Mouse (Mus musculus): ENCODE measurements around the gene Cep63. TPM values are rescaled to one million over a fixed set of nuclear protein-coding genes. Genes with fewer than 3 reads are reported as not detected.

Gene Cep63
- polyA plus RNA-seq, 1 experiment from 2014 or later, result 52.1 TPM

DNA sequence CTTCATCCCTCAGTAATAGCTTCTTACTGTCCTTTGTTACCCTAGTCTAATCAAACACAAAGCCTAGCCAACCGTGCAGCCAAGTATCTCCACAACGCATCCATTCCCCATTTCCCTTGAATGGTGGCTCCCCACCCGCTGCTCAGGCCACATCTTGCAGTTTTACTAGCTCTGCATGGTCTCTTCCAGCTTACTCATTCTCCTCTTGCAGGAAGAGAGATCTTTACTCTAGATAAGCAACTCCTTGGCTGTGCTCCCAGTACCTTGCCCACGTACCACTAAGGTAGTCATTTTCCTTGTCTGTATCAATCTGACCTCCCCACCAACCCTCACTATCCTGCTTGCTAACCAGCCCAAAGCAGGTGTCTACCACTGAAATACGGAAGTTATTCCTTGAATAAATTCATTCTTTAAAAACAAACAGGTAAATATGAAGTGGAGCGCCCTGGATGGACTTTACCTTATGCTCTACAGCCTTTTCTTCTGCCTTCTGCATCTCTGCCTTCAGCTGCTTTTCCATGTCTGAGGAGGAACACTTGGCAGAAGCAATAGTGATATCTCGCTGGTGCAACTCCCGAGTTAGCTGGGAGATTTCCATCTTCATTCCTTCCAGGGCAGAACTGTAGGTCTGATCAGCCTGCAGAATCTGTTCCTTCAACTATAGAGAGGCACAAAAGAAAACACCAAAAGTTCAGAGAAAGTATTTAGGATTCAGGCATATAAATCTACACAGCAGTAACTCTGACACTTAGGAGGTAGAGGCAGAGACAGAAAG, 30.5 kb downstream of the Cep63 start:
- Histone ChIP-seq H3K36me3 (ENCODE audit: insufficient read depth, low read length) (peaks cover 24% of the 10 kb centered on the region; the same call in 1 of the 2 replicates), H3K4me3 (replicated peaks; ENCODE audit: low read depth, low read length) (no peak overlapping the region), H3K27ac (0 out of 2 replicates have a peak overlapping the region, but pooled peaks have one; percentile 1), H3K4me2 (ENCODE audit: low read length) (no peak overlapping the region), H3K27me3 (ENCODE audit: insufficient read depth, low read length) (no peaks in the 10 kb centered on the region), H3K4me1 (replicated peaks; ENCODE audit: insufficient read depth, low read length) (peaks cover 6% of the 10 kb centered on the region; the same call in 1 of the 2 replicates), H3K9ac (ENCODE audit: low read depth, low read length) (no peak overlapping the region), H3K9me3 (replicated peaks; ENCODE audit: low read length) (no peaks in the 10 kb centered on the region)
- TF ChIP-seq CTCF (IDR thresholded peaks at IDR 0.05; ENCODE audit: low read depth), result no peak
- DNase-seq (ENCODE audit: low spot score) (no peak), ATAC-seq (replicated peaks; ENCODE audit: low FRiP score, low read depth) (no peak)
- 71% methylated on average over 8 of the region's 8 CpGs for WGBS

DNA sequence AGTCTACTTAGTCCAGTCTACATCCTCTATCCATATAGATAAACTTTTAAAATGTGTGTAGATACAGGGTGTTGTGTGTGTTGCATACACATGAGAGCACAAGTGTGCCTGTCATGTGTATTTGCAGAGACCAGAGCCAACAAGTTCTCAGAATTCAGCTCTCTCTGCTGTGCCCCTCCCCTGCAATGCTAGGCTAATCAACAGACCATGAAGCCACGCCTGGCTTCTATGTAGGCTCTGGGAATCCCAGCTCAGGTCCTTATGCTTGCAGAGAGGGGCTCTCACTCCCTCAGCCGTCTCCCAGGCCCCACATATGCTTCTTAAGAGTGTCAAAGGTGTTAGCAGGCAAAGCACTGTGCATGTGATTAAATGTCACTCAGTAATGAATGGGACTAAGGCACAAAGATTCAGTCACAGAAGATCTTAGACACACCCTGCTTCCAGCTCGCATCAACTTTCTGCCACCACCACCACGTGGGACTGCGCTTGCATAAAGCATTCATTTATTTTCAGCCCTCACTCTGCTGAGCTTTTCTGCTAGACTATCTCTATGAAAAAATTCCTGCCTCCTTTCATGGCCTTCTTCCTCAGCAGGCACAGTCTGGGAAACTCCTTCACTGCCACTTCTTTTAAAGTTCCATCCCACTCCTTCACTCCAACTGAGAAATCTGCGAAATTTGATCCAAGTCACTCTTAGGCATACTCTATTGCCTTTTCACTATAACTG, 31.5 kb downstream of the Cep63 start:
- 40% methylated on average over 6 of the region's 6 CpGs for WGBS
- peak; percentile 39 for DNase-seq (ENCODE audit: low spot score)

GRCm38 (mm10) chr9:102587347-102587746, 39.0 kb downstream of the Cep63 start:
- H3K4me2 ChIP-seq (ENCODE audit: low read length), result no peak overlapping the region
- no peak for TF ChIP-seq CTCF (IDR thresholded peaks at IDR 0.05; ENCODE audit: low read depth)
- peaks cover 31% of the 10 kb centered on the region for H3K36me3 ChIP-seq (ENCODE audit: insufficient read depth, low read length)
- no peak overlapping the region for H3K9ac ChIP-seq (ENCODE audit: low read depth, low read length)
- H3K4me1 ChIP-seq (replicated peaks; ENCODE audit: insufficient read depth, low read length), result no peaks in the 10 kb centered on the region
- no peaks in the 10 kb centered on the region for H3K9me3 ChIP-seq (replicated peaks; ENCODE audit: low read length)
- ATAC-seq (replicated peaks; ENCODE audit: low FRiP score, low read depth) (no peak), DNase-seq (ENCODE audit: low spot score) (no peak)
- H3K4me3 ChIP-seq (replicated peaks; ENCODE audit: low read depth, low read length), result no peak overlapping the region
- no peaks in the 10 kb centered on the region for H3K27me3 ChIP-seq (ENCODE audit: insufficient read depth, low read length)
- 80% methylated on average over 5 of the region's 5 CpGs for WGBS
- H3K27ac ChIP-seq, result no peak overlapping the region

More for the DNA sequence above, 31.5 kb downstream of the Cep63 start:
- Histone ChIP-seq H3K27me3 (ENCODE audit: insufficient read depth, low read length) (no peaks in the 10 kb centered on the region), H3K9ac (ENCODE audit: low read depth, low read length) (no peak overlapping the region), H3K4me3 (replicated peaks; ENCODE audit: low read depth, low read length) (no peak overlapping the region), H3K36me3 (ENCODE audit: insufficient read depth, low read length) (peaks cover 24% of the 10 kb centered on the region; the same call in 1 of the 2 replicates), H3K27ac (no peak overlapping the region), H3K9me3 (replicated peaks; ENCODE audit: low read length) (no peaks in the 10 kb centered on the region), H3K4me1 (replicated peaks; ENCODE audit: insufficient read depth, low read length) (peaks cover 6% of the 10 kb centered on the region; the same call in 1 of the 2 replicates), H3K4me2 (ENCODE audit: low read length) (no peak overlapping the region)
- TF ChIP-seq CTCF (IDR thresholded peaks at IDR 0.05; ENCODE audit: low read depth), result no peak
- ATAC-seq (replicated peaks; ENCODE audit: low FRiP score, low read depth), result peak; percentile 59

- no peaks in the 10 kb centered on the region for H3K9me3 ChIP-seq (replicated peaks; ENCODE audit: low read length)
- ATAC-seq (replicated peaks; ENCODE audit: low FRiP score, low read depth) (no peak), DNase-seq (ENCODE audit: low spot score) (no peak)
- H3K27ac ChIP-seq, result no peak overlapping the region
- no peak overlapping the region for H3K9ac ChIP-seq (ENCODE audit: low read depth, low read length)
- no peaks in the 10 kb centered on the region for H3K27me3 ChIP-seq (ENCODE audit: insufficient read depth, low read length)
- 81% methylated on average over 12 of the region's 12 CpGs for WGBS
- H3K4me1 ChIP-seq (replicated peaks; ENCODE audit: insufficient read depth, low read length), result no peaks in the 10 kb centered on the region
- H3K36me3 ChIP-seq (ENCODE audit: insufficient read depth, low read length), result peaks cover 26% of the 10 kb centered on the region
- H3K4me3 ChIP-seq (replicated peaks; ENCODE audit: low read depth, low read length), result no peak overlapping the region
- no peak overlapping the region for H3K4me2 ChIP-seq (ENCODE audit: low read length)
- no peak for TF ChIP-seq CTCF (IDR thresholded peaks at IDR 0.05; ENCODE audit: low read depth)
Observed at GRCm38 (mm10) chr9:102581921-102582469, 44.3 kb downstream of the Cep63 start.

DNA sequence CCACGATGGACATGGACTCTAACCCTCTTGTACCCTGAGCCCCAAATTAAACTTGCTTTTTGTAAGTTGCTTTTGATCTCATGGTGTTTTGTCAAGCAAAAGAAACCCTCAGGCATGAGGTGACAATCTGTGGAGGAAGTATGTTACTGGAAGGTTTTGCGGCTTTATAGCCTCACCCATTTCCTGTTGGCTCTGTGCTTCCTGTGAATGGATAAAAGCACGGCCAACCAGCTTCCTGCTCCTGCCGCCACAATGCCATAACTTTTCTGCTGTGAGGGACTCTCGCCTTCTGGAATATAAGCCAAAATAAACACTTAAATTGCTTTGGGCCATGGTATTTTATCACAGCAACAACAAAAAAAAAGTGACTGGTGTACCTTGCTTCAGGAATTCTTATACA, 48.9 kb downstream of the Cep63 start:
- WGBS, result 42% methylated on average over 5 of the region's 5 CpGs

GRCm38 (mm10) chr9:102572888-102573287, 53.4 kb downstream of the Cep63 start:
- H3K9ac ChIP-seq (ENCODE audit: low read depth, low read length), result no peak overlapping the region
- no peak for ATAC-seq (replicated peaks; ENCODE audit: low FRiP score, low read depth)
- no peak for TF ChIP-seq CTCF (IDR thresholded peaks at IDR 0.05; ENCODE audit: low read depth)

More for the DNA sequence above, 48.9 kb downstream of the Cep63 start:
- no peak overlapping the region for H3K4me3 ChIP-seq (replicated peaks; ENCODE audit: low read depth, low read length)
- no peaks in the 10 kb centered on the region for H3K27me3 ChIP-seq (ENCODE audit: insufficient read depth, low read length)
- no peak overlapping the region for H3K27ac ChIP-seq
- H3K9me3 ChIP-seq (replicated peaks; ENCODE audit: low read length), result no peaks in the 10 kb centered on the region
- no peak for ATAC-seq (replicated peaks; ENCODE audit: low FRiP score, low read depth)
- H3K9ac ChIP-seq (ENCODE audit: low read depth, low read length), result no peak overlapping the region
- H3K4me2 ChIP-seq (ENCODE audit: low read length), result no peak overlapping the region
- TF ChIP-seq CTCF (IDR thresholded peaks at IDR 0.05; ENCODE audit: low read depth), result no peak
- DNase-seq (ENCODE audit: low spot score), result peak; percentile 44
- H3K36me3 ChIP-seq (ENCODE audit: insufficient read depth, low read length), result no peaks in the 10 kb centered on the region
- H3K4me1 ChIP-seq (replicated peaks; ENCODE audit: insufficient read depth, low read length), result no peaks in the 10 kb centered on the region

More at GRCm38 (mm10) chr9:102572888-102573287, 53.4 kb downstream of the Cep63 start:
- no peaks in the 10 kb centered on the region for H3K36me3 ChIP-seq (ENCODE audit: insufficient read depth, low read length)
- no peaks in the 10 kb centered on the region for H3K4me1 ChIP-seq (replicated peaks; ENCODE audit: insufficient read depth, low read length)
- WGBS, result 76% methylated on average over 5 of the region's 5 CpGs
- no peaks in the 10 kb centered on the region for H3K9me3 ChIP-seq (replicated peaks; ENCODE audit: low read length)
- H3K4me3 ChIP-seq (replicated peaks; ENCODE audit: low read depth, low read length), result no peak overlapping the region
- H3K27ac ChIP-seq, result no peak overlapping the region
- H3K27me3 ChIP-seq (ENCODE audit: insufficient read depth, low read length), result no peaks in the 10 kb centered on the region
- H3K4me2 ChIP-seq (ENCODE audit: low read length), result no peak overlapping the region
- DNase-seq (ENCODE audit: low spot score), result no peak
